Mouse (Mus musculus): ENCODE data around the gene Slc1a1. TPM values are rescaled to one million over a fixed set of nuclear protein-coding genes. Genes with fewer than 3 reads are reported as not detected.

Gene Slc1a1
- polyA plus RNA-seq, 1 experiment from 2014 or later: 4.7 TPM

Other genes starting within 250 kb of the Slc1a1 start
- gene Glis3, start 155.0 kb upstream of the Slc1a1 start, polyA plus RNA-seq (2015; fragmentation: Nextera tagmentation; extraction: Ambion mirVana): 0.87 and 1.6 TPM in 2 replicates
- 7.1 and 8.5 TPM in 2 replicates for gene Plpp6, start 128.9 kb downstream of the Slc1a1 start, polyA plus RNA-seq (2015; fragmentation: Nextera tagmentation; extraction: Ambion mirVana)
- 7.9 and 11.4 TPM in 2 replicates for gene 4430402I18Rik, start 132.8 kb downstream of the Slc1a1 start, polyA plus RNA-seq (2015; fragmentation: Nextera tagmentation; extraction: Ambion mirVana)
- gene Cdc37l1, start 155.3 kb downstream of the Slc1a1 start, polyA plus RNA-seq (2015; fragmentation: Nextera tagmentation; extraction: Ambion mirVana): 41.3 and 44.8 TPM in 2 replicates
- gene Ak3, start 212.9 kb downstream of the Slc1a1 start, polyA plus RNA-seq (2015; fragmentation: Nextera tagmentation; extraction: Ambion mirVana): 87.6 and 87.7 TPM in 2 replicates

Data from heart, embryonic 15.5 days (tissue).